Mouse (Mus musculus): Measurements from ENCODE around the gene Asgr2. TPM values are rescaled to one million over a fixed set of nuclear protein-coding genes. Genes with fewer than 3 reads are reported as not detected.
A peak's percentile ranks its signal among the peaks of the same experiment; 100 is the strongest.
"Not testable (repeated sequence)": the region's sequence is repeated elsewhere in the genome, so short reads cannot be mapped to it uniquely, and the experiment has no call there.

Gene Asgr2
- polyA plus RNA-seq, 1 experiment = not detected

DNA sequence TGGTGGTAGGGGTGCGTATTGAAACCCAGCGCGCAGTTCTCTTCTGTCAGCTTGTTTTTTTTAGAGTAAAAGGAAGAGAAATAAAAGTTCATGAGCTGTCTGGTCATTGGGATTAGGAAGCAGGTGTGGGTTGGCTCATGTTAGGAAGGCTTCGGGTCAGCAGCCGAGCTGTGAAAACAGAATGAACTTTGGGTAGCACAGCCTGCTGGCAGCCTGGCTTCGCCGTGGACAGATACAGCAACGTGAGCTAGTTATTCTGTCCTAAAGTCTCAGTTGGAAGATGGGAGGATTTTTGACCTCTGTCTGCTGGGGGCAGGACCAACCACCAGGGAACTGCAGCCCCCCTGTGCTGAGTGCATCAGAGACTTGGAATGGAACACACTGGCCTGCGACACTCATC, 34.6 kb upstream of the Asgr2 start:
- Histone ChIP-seq H3K4me3 (ENCODE audit: insufficient read depth, low read depth, low read length) (no peak overlapping the region), H3K27ac (ENCODE audit: insufficient read depth, low read depth, low read length) (no peak overlapping the region), H3K4me1 (ENCODE audit: control insufficient read depth, insufficient read depth, low read length) (peaks cover 4% of the 10 kb centered on the region; the same call in 1 of the 2 replicates)
- TF ChIP-seq POLR2A (IDR thresholded peaks at IDR 0.05; ENCODE audit: insufficient read depth, low read depth, low read length) (no peak), CTCF (IDR thresholded peaks at IDR 0.05; ENCODE audit: insufficient read depth, low read depth, low read length) (no peak)
- 76% methylated on average over 9 of the region's 9 CpGs for WGBS

DNA sequence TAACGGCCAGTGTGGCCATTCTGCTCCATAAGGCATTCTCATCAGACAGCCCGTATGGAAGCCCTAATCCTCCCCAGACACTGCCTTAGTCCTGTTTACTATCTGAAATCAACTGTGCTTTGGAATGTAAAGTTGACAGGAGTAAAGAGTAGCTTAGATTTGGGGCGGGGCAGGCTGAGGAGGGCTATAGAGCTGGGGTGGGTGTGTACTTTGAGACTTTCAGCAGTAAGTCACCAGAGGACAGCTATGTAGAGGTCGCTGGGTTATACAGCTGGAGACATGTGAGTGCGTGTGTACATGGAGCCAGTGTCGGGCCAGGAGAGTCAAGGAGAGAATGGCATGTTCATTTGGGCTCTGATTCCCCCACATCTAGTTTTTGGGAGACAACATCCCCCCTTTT, 32.5 kb upstream of the Asgr2 start:
- 75% methylated on average over 6 of the region's 6 CpGs for WGBS
- Histone ChIP-seq H3K27ac (ENCODE audit: insufficient read depth, low read depth, low read length) (no peak overlapping the region), H3K4me1 (ENCODE audit: control insufficient read depth, insufficient read depth, low read length) (peaks cover 4% of the 10 kb centered on the region; the same call in 1 of the 2 replicates), H3K4me3 (ENCODE audit: insufficient read depth, low read depth, low read length) (no peak overlapping the region)
- TF ChIP-seq POLR2A (IDR thresholded peaks at IDR 0.05; ENCODE audit: insufficient read depth, low read depth, low read length) (no peak), CTCF (IDR thresholded peaks at IDR 0.05; ENCODE audit: insufficient read depth, low read depth, low read length) (no peak)

DNA sequence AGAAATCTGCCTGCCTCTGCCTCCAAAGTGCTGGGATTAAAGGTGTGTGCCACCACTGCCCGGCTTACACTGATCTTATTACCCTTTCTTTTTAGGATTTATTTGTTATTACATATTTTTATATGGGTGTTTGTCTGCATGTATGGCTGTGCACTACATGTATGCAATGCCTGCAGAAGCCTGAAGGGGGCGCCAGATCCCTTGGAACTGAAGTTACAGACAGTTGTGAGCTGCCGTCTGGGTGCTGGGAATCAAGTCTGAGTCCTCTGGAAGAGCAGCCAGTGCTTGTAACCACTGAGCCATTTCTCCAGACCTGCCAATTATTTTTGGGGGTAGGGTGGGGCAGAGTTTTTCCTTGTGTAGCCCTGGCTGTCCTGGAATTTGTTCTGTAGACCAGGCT, 29.4 kb upstream of the Asgr2 start:
- TF ChIP-seq POLR2A (IDR thresholded peaks at IDR 0.05; ENCODE audit: insufficient read depth, low read depth, low read length) (no peak), CTCF (IDR thresholded peaks at IDR 0.05; ENCODE audit: insufficient read depth, low read depth, low read length) (no peak)
- 70% methylated on average over 3 of the region's 3 CpGs for WGBS
- Histone ChIP-seq H3K4me1 (ENCODE audit: control insufficient read depth, insufficient read depth, low read length) (no peaks in the 10 kb centered on the region), H3K27ac (ENCODE audit: insufficient read depth, low read depth, low read length) (no peak overlapping the region), H3K4me3 (ENCODE audit: insufficient read depth, low read depth, low read length) (no peak overlapping the region)

- H3K27ac ChIP-seq (ENCODE audit: insufficient read depth, low read depth, low read length) = no peak overlapping the region
- TF ChIP-seq CTCF (IDR thresholded peaks at IDR 0.05; ENCODE audit: insufficient read depth, low read depth, low read length) (no peak), POLR2A (IDR thresholded peaks at IDR 0.05; ENCODE audit: insufficient read depth, low read depth, low read length) (no peak)
- 78% methylated on average over 4 of the region's 4 CpGs for WGBS
- no peak overlapping the region for H3K4me3 ChIP-seq (ENCODE audit: insufficient read depth, low read depth, low read length)
- H3K4me1 ChIP-seq (ENCODE audit: control insufficient read depth, insufficient read depth, low read length) = no peaks in the 10 kb centered on the region
Measured at GRCm38 (mm10) chr11:70066701-70067100, 25.7 kb upstream of the Asgr2 start.

- WGBS = 57% methylated on average over 3 of the region's 3 CpGs
- Histone ChIP-seq H3K4me1 (ENCODE audit: control insufficient read depth, insufficient read depth, low read length) (no peaks in the 10 kb centered on the region), H3K4me3 (ENCODE audit: insufficient read depth, low read depth, low read length) (no peak overlapping the region), H3K27ac (ENCODE audit: insufficient read depth, low read depth, low read length) (no peak overlapping the region)
- TF ChIP-seq POLR2A (IDR thresholded peaks at IDR 0.05; ENCODE audit: insufficient read depth, low read depth, low read length) (no peak), CTCF (IDR thresholded peaks at IDR 0.05; ENCODE audit: insufficient read depth, low read depth, low read length) (no peak)
Measured at GRCm38 (mm10) chr11:70068245-70068644, 24.2 kb upstream of the Asgr2 start.

DNA sequence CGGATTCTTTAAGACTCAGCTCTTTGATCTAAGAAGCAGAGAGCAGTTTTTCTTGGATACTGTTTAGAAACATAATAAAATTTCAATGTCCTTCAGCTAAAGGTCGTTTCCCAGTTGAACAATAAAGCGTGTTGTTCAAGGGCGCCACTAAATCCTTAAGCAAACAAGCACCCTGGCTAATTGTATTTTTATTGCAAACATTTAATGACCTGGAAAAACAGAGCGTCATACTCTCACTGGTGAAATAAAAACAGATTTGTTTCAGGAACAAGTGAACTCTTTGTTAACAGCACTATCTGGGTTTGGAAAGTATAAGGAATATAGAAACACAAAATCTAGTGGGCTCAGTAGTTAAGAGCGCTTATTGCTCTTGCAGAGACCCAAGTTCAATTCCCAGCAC, 22.4 kb upstream of the Asgr2 start:
- Histone ChIP-seq H3K4me3 (ENCODE audit: insufficient read depth, low read depth, low read length) (no peak overlapping the region), H3K4me1 (ENCODE audit: control insufficient read depth, insufficient read depth, low read length) (no peaks in the 10 kb centered on the region), H3K27ac (ENCODE audit: insufficient read depth, low read depth, low read length) (no peak overlapping the region)
- WGBS = 63% methylated on average over 6 of the region's 6 CpGs
- TF ChIP-seq POLR2A (IDR thresholded peaks at IDR 0.05; ENCODE audit: insufficient read depth, low read depth, low read length) (no peak), CTCF (IDR thresholded peaks at IDR 0.05; ENCODE audit: insufficient read depth, low read depth, low read length) (no peak)

- 80% methylated on average over 3 of the region's 3 CpGs for WGBS
- H3K4me3 ChIP-seq (ENCODE audit: insufficient read depth, low read depth, low read length); H3K4me1 ChIP-seq (ENCODE audit: control insufficient read depth, insufficient read depth, low read length); H3K27ac ChIP-seq (ENCODE audit: insufficient read depth, low read depth, low read length): not testable (repeated sequence)
Measured at GRCm38 (mm10) chr11:70070603-70071002, 21.8 kb upstream of the Asgr2 start.

DNA sequence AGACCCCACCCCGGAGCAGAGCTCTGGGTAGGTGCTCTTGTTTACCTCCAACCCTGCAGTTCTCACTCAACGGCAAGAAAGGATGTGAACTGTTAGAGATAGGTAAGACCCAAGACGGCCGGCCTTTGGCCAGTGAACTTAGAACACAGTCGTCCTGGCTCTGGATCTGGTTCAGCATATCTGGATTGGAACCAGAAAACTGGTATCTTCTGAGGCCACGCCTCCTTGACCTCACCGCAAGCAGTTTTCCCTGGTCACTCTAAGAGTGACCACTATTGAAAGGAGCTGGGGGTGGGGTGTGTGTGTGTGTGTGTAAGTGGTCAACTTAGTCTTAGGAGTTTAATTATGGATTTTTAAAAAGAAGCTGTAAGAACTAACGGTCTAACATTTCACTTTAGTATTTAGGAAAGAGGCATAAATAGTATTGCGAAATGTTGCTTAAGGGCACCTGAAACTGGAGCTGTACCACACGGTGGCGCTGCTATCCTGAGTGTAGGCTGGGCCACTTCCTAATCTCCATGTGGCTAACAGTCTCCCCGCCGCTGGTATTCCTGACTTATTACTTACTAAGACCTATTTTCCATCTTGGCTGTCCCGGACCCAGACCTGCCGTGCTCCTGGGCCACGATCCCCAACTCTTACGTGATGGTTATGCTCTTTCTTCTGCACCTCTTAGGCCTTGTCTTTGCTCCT, 17.9 kb upstream of the Asgr2 start:
- peak; percentile 35; the same call in 1 of the 2 replicates for TF ChIP-seq CTCF (IDR thresholded peaks at IDR 0.05; ENCODE audit: insufficient read depth, low read depth, low read length)
- TF ChIP-seq POLR2A (IDR thresholded peaks at IDR 0.05; ENCODE audit: insufficient read depth, low read depth, low read length) = no peak
- 35% methylated on average over 17 of the region's 17 CpGs for WGBS
- no peak overlapping the region for H3K4me3 ChIP-seq (ENCODE audit: insufficient read depth, low read depth, low read length)
- no peaks in the 10 kb centered on the region for H3K4me1 ChIP-seq (ENCODE audit: control insufficient read depth, insufficient read depth, low read length)
- H3K27ac ChIP-seq (ENCODE audit: insufficient read depth, low read depth, low read length) = no peak overlapping the region

DNA sequence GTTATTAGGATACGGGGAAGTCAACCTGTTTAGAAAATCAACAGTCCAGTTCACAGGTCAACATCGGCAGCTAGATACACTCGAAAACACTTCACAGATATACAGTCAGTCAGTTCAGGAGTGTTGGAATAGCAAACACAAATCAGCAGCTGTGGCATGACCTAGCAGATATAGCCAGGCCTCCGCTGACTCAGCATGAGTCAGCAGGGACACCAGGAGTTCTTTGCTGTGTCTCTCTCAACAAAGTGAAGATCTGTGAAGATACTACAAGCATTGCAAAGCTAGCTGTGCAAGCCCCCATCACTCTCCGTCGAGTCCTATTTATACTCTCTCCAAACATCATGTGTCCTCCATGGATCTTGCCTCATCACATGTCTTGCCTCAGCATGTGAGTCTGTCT, 16.9 kb upstream of the Asgr2 start:
- WGBS = 87% methylated on average over 6 of the region's 6 CpGs
- H3K27ac ChIP-seq (ENCODE audit: insufficient read depth, low read depth, low read length) = no peak overlapping the region
- no peak overlapping the region for H3K4me3 ChIP-seq (ENCODE audit: insufficient read depth, low read depth, low read length)
- TF ChIP-seq CTCF (IDR thresholded peaks at IDR 0.05; ENCODE audit: insufficient read depth, low read depth, low read length) = no peak
- TF ChIP-seq POLR2A (IDR thresholded peaks at IDR 0.05; ENCODE audit: insufficient read depth, low read depth, low read length) = no peak
- no peaks in the 10 kb centered on the region for H3K4me1 ChIP-seq (ENCODE audit: control insufficient read depth, insufficient read depth, low read length)

GRCm38 (mm10) chr11:70077441-70077840, 15.0 kb upstream of the Asgr2 start:
- H3K4me3 ChIP-seq (ENCODE audit: insufficient read depth, low read depth, low read length) = no peak overlapping the region
- no peak for TF ChIP-seq POLR2A (IDR thresholded peaks at IDR 0.05; ENCODE audit: insufficient read depth, low read depth, low read length)
- TF ChIP-seq CTCF (IDR thresholded peaks at IDR 0.05; ENCODE audit: insufficient read depth, low read depth, low read length) = no peak
- no peaks in the 10 kb centered on the region for H3K4me1 ChIP-seq (ENCODE audit: control insufficient read depth, insufficient read depth, low read length)
- no peak overlapping the region for H3K27ac ChIP-seq (ENCODE audit: insufficient read depth, low read depth, low read length)
- WGBS = 63% methylated on average over 3 of the region's 3 CpGs
